Mouse (Mus musculus) stomach, postnatal 0 days (tissue): ENCODE results near the gene Fam193b.

ENCODE experiments used
- CTCF ChIP-seq: IDR thresholded peaks from 2 replicates; pipeline ENCODE4 v1.5.1; 2016; ENCODE audit warnings: antibody characterized with exemption, low read depth, mild to moderate bottlenecking, moderate library complexity
- EP300 ChIP-seq: optimal IDR thresholded peaks from 2 replicates; pipeline ENCODE3; 2016; ENCODE audit warnings: antibody characterized with exemption

- TF ChIP-seq CTCF (peak; percentile 94), EP300 (no peak)
Observed at GRCm38 (mm10) chr13:55601611-55602010, 30.7 kb upstream of the Fam193b start.
